Mouse (Mus musculus) liver, embryonic 12.5 days (tissue): Measurements from ENCODE around the gene Ahnak. TPM values are rescaled to one million over a fixed set of nuclear protein-coding genes. Genes with fewer than 3 reads are reported as not detected.

Experiments used
- ATAC-seq: fragments of 200-750 bp; cut with Nextera tagmentation; 2 replicates; pipeline ENCODE4 v1.8.0; 2017; ENCODE audit warnings: moderate number of reproducible peaks, mild to moderate bottlenecking, moderate library complexity
- H3K27ac ChIP-seq: fragments of 300-500 bp; sonication (generic); 2 replicates; pipeline ENCODE4 v1.5.1; 2016; ENCODE audit warnings: mild to moderate bottlenecking
- H3K27me3 ChIP-seq: fragments of 300-500 bp; sonication (generic); replicated peaks from 2 replicates; pipeline ENCODE4 v1.6.1; 2016; ENCODE audit warnings: mild to moderate bottlenecking, moderate library complexity
- H3K36me3 ChIP-seq: fragments of 300-500 bp; sonication (generic); 2 replicates; pipeline ENCODE4 v1.6.1; 2016; ENCODE audit warnings: mild to moderate bottlenecking, moderate library complexity
- H3K4me1 ChIP-seq: fragments of 300-500 bp; sonication (generic); 2 replicates; pipeline ENCODE4 v1.6.1; 2016
- H3K4me2 ChIP-seq: fragments of 300-500 bp; sonication (generic); 2 replicates; pipeline ENCODE4 v1.6.1; 2016; ENCODE audit warnings: mild to moderate bottlenecking, moderate library complexity
- H3K4me3 ChIP-seq: fragments of 300-500 bp; sonication (generic); 2 replicates; pipeline ENCODE4 v1.5.1; 2016; ENCODE audit warnings: mild to moderate bottlenecking, moderate library complexity
- H3K9ac ChIP-seq: fragments of 300-500 bp; sonication (generic); 2 replicates; pipeline ENCODE4 v1.6.1; 2016; ENCODE audit warnings: mild to moderate bottlenecking, moderate library complexity
- H3K9me3 ChIP-seq: fragments of 300-500 bp; sonication (generic); replicated peaks from 2 replicates; pipeline ENCODE4 v1.6.1; 2016; ENCODE audit warnings: mild to moderate bottlenecking, moderate library complexity
- WGBS: fragments of 180-500 bp; shearing (Covaris S2); methylation state at CpG from one replicate; pipeline ENCODE4 v1.1.7; 2016; ENCODE audit not compliant: insufficient replicate concordance; 5-methylcytosine and 5-hydroxymethylcytosine counted together
- polyA plus RNA-seq: library from polyadenylated mRNA; unstranded; fragments of >200 nt; fragmentation: Nextera tagmentation; extraction: Ambion mirVana; gene quantifications from 2 replicates; pipeline ENCODE4 v1.2.1, GENCODE M21; 2016

The Ahnak gene
- polyA plus RNA-seq, 1 experiment from 2014 or later, result 2.0 TPM

DNA sequence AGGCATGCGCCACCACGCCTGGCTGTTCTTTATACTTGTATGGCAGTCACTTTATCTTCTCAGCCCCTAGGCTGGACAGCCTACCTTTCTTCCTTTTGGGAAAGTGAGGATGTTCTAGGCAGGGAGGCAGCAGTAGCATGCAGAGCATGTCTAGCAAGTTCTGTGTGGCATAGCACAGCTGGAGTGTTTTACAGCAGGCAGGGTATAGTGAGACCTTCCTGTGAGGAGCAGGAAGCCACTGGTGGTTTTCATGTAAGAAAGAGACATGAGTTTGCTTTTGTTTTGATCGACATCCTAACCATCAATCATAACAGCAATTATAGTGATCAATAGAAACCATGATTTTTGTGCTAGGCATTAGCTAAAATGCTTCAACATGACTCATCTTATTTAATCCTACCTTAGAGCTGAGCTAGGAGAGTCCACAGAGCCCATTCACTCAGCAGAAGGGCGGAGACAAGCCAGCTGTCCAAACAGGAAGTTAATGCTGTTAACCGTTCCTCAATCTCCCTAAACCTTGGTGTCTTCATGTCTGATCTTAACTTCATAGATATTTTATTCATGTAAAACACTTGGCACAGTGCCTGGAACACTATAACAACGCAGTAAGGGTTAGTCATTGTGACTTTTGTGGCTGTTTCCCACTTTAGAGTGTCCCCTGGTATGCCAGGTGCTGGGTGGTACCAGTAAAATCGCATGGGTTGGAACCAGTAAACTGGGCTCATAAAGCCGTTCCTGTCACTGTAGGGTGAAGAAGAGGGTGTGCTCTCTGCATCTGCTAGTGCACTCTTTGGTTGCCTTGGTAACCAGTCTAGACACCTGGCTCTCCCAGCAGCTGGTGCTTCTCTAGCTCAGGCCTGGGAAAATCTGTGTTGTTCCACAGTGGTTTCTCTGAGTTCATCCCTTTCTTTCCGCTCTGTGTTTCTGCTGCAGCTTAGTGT is 76.8 kb downstream of the Ahnak start:
- WGBS, result 39% methylated on average over 9 of the region's 9 CpGs
- no peaks in the 10 kb centered on the region for H3K36me3 ChIP-seq
- H3K4me1 ChIP-seq, result peaks cover 12% of the 10 kb centered on the region
- no peaks in the 10 kb centered on the region for H3K9me3 ChIP-seq
- H3K27me3 ChIP-seq, result no peaks in the 10 kb centered on the region
- no peak overlapping the region for H3K27ac ChIP-seq
- no peak overlapping the region for H3K9ac ChIP-seq
- no peak overlapping the region for H3K4me2 ChIP-seq
- no peak overlapping the region for H3K4me3 ChIP-seq
- ATAC-seq, result no peak

DNA sequence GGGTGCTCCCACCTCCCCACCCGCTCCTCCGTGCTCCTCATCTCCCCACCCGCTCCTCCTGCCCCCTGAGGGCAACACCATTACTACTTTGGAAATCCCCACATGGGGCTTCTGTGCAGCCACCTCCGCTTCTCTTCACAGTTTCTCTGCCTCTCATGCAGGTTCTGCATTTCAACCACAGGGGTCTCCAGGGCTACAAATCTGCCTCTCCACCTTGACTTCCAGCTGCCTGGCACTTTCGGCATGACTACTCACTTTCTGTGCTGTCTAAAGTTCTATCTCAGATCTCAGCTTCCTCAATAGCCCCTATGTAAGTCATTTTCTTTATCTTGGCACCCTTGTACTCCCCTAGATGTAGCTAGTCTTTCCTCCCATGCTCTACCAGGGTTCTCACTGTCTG is 78.2 kb downstream of the Ahnak start:
- peaks cover 19% of the 10 kb centered on the region for H3K4me1 ChIP-seq
- no peak for ATAC-seq
- no peak overlapping the region for H3K27ac ChIP-seq
- H3K4me3 ChIP-seq, result no peak overlapping the region
- H3K36me3 ChIP-seq, result no peaks in the 10 kb centered on the region
- H3K9ac ChIP-seq, result no peak overlapping the region
- no peaks in the 10 kb centered on the region for H3K9me3 ChIP-seq
- no peaks in the 10 kb centered on the region for H3K27me3 ChIP-seq
- WGBS, result 55% methylated on average over 5 of the region's 5 CpGs
- no peak overlapping the region for H3K4me2 ChIP-seq

DNA sequence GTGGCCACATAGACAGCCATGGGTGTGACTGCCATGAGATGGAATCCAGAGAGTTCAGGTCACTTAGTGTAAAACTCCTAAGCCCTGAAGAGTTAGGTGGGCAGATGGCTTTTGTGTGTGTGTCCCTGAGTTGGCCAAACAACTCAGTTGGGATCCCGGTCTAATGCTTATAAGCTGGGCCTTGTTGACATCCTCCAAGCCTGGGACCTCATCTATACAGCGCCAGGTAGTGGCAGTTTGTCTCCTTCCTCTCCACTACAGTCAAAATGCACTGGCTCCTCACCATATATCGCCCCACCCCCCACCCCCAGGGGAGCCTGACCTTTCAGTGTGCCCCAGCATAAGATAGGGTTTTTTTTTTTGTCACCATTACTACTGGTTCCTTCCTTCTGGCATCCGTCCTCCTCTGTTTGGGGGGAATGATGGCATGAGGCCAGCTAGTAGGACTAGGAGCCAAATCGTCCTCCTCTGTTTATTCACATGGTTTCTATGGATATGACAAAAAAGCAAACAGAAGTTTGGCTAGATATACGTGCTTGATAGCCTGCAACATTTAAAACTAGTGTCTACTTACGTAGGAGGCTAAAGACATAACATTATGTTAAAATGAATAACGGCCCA is 80.7 kb downstream of the Ahnak start:
- ATAC-seq, result no peak
- WGBS, result 63% methylated on average over 8 of the region's 8 CpGs
- H3K4me3 ChIP-seq, result no peak overlapping the region
- no peak overlapping the region for H3K27ac ChIP-seq
- no peaks in the 10 kb centered on the region for H3K27me3 ChIP-seq
- peaks cover 27% of the 10 kb centered on the region for H3K4me1 ChIP-seq
- H3K9ac ChIP-seq, result no peak overlapping the region
- no peak overlapping the region for H3K4me2 ChIP-seq
- no peaks in the 10 kb centered on the region for H3K36me3 ChIP-seq
- no peaks in the 10 kb centered on the region for H3K9me3 ChIP-seq

DNA sequence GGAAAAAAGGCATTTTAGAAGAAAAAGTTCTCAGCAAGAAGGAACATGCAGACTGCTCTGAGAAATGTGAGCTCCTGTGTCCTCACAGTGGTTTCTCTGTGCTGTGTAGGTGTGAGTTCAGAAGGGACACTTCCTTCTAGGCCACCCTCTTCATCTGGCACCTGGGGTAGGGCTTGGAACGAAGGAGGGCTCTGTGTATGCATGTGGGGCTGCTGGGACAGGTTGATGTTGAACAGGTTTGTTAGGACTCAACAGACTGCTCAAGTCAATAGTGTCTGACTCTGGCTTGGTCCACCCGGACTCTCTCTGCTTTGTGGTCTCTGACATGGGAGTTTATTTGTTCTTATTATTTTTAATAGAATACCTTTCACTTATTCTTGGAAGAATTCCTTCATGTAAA is 81.2 kb downstream of the Ahnak start:
- H3K4me1 ChIP-seq, result peaks cover 27% of the 10 kb centered on the region
- no peak overlapping the region for H3K4me3 ChIP-seq
- no peak overlapping the region for H3K9ac ChIP-seq
- H3K27ac ChIP-seq, result no peak overlapping the region
- H3K9me3 ChIP-seq, result no peaks in the 10 kb centered on the region
- no peak for ATAC-seq
- no peaks in the 10 kb centered on the region for H3K27me3 ChIP-seq
- no peaks in the 10 kb centered on the region for H3K36me3 ChIP-seq
- H3K4me2 ChIP-seq, result no peak overlapping the region
- WGBS, result 70% methylated on average over 2 of the region's 2 CpGs

DNA sequence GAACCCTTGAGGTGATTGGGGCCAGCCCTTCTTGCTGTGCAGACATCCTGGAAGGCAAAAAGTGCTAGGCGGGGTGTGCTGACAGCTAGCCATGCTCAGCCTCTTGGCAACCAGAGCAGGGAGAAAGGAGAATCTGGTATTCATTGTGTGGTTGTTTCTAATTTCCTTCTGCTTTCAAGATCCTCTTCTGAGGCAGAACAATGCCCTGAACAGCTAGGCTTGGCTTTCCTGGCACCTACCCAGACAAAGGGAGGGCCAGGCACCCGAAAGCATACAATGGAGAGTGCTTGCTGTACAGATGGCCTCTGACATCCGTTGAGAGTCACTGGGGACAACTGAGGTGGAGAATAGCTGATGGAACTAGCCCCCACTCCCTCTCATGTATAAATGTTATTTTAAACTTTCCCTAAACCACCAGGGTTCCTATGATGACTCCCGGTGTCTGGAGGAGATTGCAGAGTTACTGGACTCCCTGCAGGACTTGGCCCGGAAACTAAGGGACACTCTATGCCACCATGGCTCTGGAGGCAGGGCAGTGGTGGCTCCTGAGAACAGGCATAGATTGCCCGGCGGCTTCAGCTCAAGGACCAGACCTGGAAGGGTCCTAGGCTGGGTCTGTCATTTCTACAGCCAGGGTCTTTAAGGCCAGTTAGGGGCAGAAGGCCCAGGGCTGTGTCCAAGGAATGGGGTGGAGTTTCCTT is 82.5 kb downstream of the Ahnak start:
- no peaks in the 10 kb centered on the region for H3K36me3 ChIP-seq
- no peak for ATAC-seq
- peaks cover 17% of the 10 kb centered on the region for H3K4me1 ChIP-seq
- H3K9ac ChIP-seq, result no peak overlapping the region
- H3K27ac ChIP-seq, result no peak overlapping the region
- WGBS, result 57% methylated on average over 7 of the region's 7 CpGs
- no peaks in the 10 kb centered on the region for H3K9me3 ChIP-seq
- H3K4me3 ChIP-seq, result no peak overlapping the region
- no peaks in the 10 kb centered on the region for H3K27me3 ChIP-seq
- H3K4me2 ChIP-seq, result no peak overlapping the region

DNA sequence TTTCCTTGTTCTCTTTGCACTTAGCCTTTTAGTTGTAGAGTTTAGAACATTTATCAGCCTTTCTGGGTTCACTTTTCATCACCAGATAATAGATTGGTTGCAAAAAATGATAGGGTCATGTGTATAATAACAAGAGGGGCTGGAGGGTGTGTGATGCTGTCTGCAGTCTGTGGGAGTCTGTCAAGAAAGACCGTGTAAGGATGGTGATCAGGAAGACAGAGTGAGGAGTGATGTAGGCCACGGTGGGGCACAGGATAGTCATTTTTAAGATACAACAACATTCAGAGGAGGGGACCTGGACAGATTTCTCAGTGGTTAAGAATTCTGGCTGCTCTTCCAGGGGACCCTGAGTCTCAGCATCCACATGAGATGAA is 83.1 kb downstream of the Ahnak start:
- no peaks in the 10 kb centered on the region for H3K27me3 ChIP-seq
- no peaks in the 10 kb centered on the region for H3K36me3 ChIP-seq
- no peak for ATAC-seq
- no peak overlapping the region for H3K4me2 ChIP-seq
- no peak overlapping the region for H3K4me3 ChIP-seq
- H3K27ac ChIP-seq, result no peak overlapping the region
- 49% methylated on average over 2 of the region's 2 CpGs for WGBS
- H3K4me1 ChIP-seq, result peaks cover 17% of the 10 kb centered on the region
- no peak overlapping the region for H3K9ac ChIP-seq
- H3K9me3 ChIP-seq, result no peaks in the 10 kb centered on the region

DNA sequence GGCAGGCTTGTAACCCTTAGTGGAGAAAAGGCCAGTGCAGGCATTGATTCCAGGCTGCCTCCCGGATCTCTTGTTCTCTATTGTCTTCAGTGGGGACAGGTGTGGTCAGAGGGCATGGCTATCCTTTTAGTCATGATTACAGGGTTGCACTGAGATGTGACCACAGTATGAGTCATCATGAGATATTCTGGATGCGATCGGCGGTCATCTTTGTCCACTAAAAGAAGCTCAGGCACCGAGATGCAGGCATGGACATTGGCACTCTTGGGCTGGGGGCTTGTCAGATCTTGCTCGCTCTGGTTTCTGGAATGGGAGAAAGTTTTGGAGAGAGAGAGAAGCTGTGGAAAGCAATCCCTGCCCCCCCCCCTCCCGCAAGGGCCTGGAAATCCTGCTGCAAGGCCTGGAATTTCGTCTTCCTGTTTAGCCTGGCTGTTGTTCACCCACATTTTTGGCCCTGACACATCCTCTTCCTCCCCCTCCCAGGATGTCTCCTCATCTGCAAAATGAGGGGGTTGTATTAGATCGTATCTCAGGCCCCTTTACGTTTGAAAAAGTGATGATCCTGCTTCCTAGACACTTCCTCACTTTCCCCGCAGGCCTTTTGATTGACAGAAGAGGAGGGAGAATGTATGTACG is 84.8 kb downstream of the Ahnak start:
- no peaks in the 10 kb centered on the region for H3K36me3 ChIP-seq
- no peaks in the 10 kb centered on the region for H3K9me3 ChIP-seq
- no peak overlapping the region for H3K4me2 ChIP-seq
- no peak overlapping the region for H3K27ac ChIP-seq
- WGBS, result 41% methylated on average over 12 of the region's 12 CpGs
- peaks cover 17% of the 10 kb centered on the region for H3K4me1 ChIP-seq
- H3K4me3 ChIP-seq, result no peak overlapping the region
- H3K9ac ChIP-seq, result no peak overlapping the region
- ATAC-seq, result no peak
- H3K27me3 ChIP-seq, result no peaks in the 10 kb centered on the region

DNA sequence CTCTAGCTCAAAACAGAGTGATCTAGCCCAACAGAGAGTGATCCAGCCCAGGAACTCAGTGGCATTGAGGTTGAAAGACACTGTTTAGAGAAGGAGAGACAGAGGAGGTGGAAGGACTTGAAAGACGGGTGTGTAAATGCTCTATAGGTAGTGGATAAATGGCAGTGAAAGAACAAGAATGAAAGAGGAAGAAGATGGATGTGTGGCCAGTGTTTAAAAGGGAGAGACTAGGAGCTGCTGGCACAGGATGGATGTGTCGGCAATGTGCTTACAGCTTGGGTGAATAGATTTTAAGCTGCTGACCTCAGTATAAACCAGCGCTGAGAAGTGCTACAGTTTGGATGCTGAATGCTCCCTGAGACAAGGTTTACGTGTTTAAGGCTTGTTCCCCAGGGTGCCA is 85.3 kb downstream of the Ahnak start:
- Histone ChIP-seq H3K4me1 (peaks cover 17% of the 10 kb centered on the region), H3K27ac (no peak overlapping the region), H3K4me2 (no peak overlapping the region), H3K27me3 (no peaks in the 10 kb centered on the region), H3K4me3 (no peak overlapping the region), H3K36me3 (no peaks in the 10 kb centered on the region), H3K9ac (no peak overlapping the region), H3K9me3 (no peaks in the 10 kb centered on the region)
- 61% methylated on average over 4 of the region's 4 CpGs for WGBS
- no peak for ATAC-seq

DNA sequence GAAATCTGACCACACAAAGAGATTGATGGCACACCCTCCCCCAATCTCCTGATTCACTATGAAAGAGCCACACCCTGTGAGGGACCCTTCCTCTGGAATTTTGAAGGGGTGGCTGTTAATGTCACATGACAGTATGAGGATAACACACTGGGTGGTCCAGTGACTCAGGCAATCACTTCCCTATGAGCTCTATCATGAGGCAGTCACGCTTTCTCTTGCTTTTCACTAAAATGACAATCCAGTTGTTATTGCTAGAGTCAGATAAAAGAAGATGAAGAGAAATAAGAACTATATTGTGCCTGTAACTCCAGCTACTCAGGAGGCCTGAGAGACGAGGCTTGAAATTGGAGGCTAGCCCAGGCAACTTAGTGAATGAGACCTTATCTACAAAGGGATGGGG is 86.5 kb downstream of the Ahnak start:
- H3K4me2 ChIP-seq, result no peak overlapping the region
- no peaks in the 10 kb centered on the region for H3K27me3 ChIP-seq
- H3K9me3 ChIP-seq, result no peaks in the 10 kb centered on the region
- no peaks in the 10 kb centered on the region for H3K36me3 ChIP-seq
- 56% methylated on average over 2 of the region's 2 CpGs for WGBS
- H3K9ac ChIP-seq, result no peak overlapping the region
- peaks cover 17% of the 10 kb centered on the region for H3K4me1 ChIP-seq
- no peak for ATAC-seq
- H3K27ac ChIP-seq, result no peak overlapping the region
- H3K4me3 ChIP-seq, result no peak overlapping the region

DNA sequence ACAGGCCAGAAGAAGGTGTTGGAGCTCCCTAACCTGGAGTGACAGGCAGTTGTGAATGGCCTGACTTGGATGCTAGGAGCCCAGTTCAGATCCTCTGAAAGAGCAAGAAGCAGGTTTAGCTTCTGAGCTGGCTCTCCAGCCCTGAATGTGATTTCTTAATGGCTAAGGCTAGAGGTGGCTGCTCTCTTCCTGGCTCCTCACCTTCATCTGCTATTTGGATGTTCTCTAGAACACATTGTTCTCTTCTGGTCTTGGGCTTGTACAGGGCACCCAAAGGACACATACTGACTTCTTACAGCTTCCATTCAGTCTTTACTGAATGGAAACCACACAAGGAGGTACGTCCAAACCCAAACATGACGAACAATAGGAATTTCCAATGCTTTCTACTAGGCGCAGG is 87.0 kb downstream of the Ahnak start:
- WGBS, result 74% methylated on average over 3 of the region's 3 CpGs
- Histone ChIP-seq H3K9me3 (no peaks in the 10 kb centered on the region), H3K4me1 (peaks cover 13% of the 10 kb centered on the region), H3K27ac (no peak overlapping the region), H3K4me2 (no peak overlapping the region), H3K27me3 (no peaks in the 10 kb centered on the region), H3K4me3 (no peak overlapping the region), H3K9ac (no peak overlapping the region), H3K36me3 (no peaks in the 10 kb centered on the region)
- ATAC-seq, result no peak

DNA sequence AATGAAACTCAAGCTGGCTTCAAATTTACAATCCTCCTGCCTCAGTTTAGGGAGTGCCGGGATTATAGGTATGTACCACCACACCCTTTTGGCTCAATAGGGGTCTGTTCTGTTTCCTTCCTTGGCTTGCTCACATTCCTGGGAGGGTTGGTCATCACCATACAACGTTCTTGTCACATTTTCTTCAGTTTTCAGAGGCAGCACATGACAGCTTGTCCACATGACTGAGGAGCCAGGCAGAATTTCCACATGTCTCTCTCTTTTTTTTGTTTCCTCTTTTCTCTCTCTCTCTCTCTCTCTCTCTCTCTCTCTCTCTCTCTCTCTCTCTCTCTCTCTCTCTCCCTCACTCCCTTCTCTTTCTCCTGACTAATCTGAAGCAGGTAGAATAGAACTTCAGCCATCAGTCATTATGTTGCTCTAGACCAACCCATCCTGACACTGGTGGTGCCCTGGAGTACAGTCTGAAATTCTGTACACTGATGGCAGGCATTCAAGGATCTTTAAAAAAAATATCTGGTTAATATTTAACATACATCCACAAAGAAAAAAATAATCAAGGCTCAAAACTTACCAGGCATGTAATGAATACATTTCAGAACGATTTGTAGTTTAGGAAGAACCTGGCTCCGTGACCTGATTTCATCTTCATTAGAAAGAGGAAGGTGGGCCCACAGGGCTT is 88.0 kb downstream of the Ahnak start:
- Histone ChIP-seq H3K27ac (no peak overlapping the region), H3K9me3 (no peaks in the 10 kb centered on the region), H3K4me3 (no peak overlapping the region), H3K4me2 (no peak overlapping the region), H3K9ac (no peak overlapping the region), H3K27me3 (no peaks in the 10 kb centered on the region), H3K4me1 (peaks cover 10% of the 10 kb centered on the region; the same call in 1 of the 2 replicates), H3K36me3 (no peaks in the 10 kb centered on the region)
- ATAC-seq, result no peak
- WGBS, result 58% methylated on average over 4 of the region's 4 CpGs
